Mouse (Mus musculus) lung, adult 18-20 months (tissue): ENCODE measurements around the gene Lclat1.

Source experiments
- DNase-seq, 2 experiments: peaks; one replicate each; pipeline ENCODE4 v3.0.0; 2022; ENCODE audit warnings: mixed read lengths in 2 of 2

Gene Lclat1

GRCm38 (mm10) chr17:73107158-73108157, at the start of gene Lclat1:
TSS of gene Lclat1 (plus strand) at chr17:73107985.
- peak; percentile 96 to 97 for DNase-seq

- DNase-seq, result no peak
Observed at GRCm38 (mm10) chr17:73058319-73058718, 49.5 kb upstream of the Lclat1 start.

- no peak for DNase-seq
Observed at GRCm38 (mm10) chr17:73060224-73060896, 47.4 kb upstream of the Lclat1 start.

GRCm38 (mm10) chr17:73060897-73061252, 46.9 kb upstream of the Lclat1 start:
- DNase-seq, result no peak

- DNase-seq, result no peak
Observed at GRCm38 (mm10) chr17:73062701-73063100, 45.1 kb upstream of the Lclat1 start.

GRCm38 (mm10) chr17:73063299-73063698, 44.5 kb upstream of the Lclat1 start:
- no peak for DNase-seq

GRCm38 (mm10) chr17:73063781-73064180, 44.0 kb upstream of the Lclat1 start:
- no peak for DNase-seq

GRCm38 (mm10) chr17:73066387-73067169, 41.2 kb upstream of the Lclat1 start:
- DNase-seq, result no peak

GRCm38 (mm10) chr17:73067423-73067822, 40.4 kb upstream of the Lclat1 start:
- peak; percentile 27 to 41 for DNase-seq

GRCm38 (mm10) chr17:73068321-73068992, 39.3 kb upstream of the Lclat1 start:
- no peak for DNase-seq

- DNase-seq, result no peak
Observed at GRCm38 (mm10) chr17:73070466-73070865, 37.3 kb upstream of the Lclat1 start.

- DNase-seq, result peak in 1 of 2 experiments; percentile 26
Observed at GRCm38 (mm10) chr17:73071725-73072263, 36.0 kb upstream of the Lclat1 start.

- DNase-seq, result peak; percentile 69 to 73
Observed at GRCm38 (mm10) chr17:73072286-73072685, 35.5 kb upstream of the Lclat1 start.

- DNase-seq, result no peak
Observed at GRCm38 (mm10) chr17:73074631-73075030, 33.2 kb upstream of the Lclat1 start.

GRCm38 (mm10) chr17:73075238-73075890, 32.4 kb upstream of the Lclat1 start:
- no peak for DNase-seq

GRCm38 (mm10) chr17:73077638-73078037, 30.1 kb upstream of the Lclat1 start:
- no peak for DNase-seq

- DNase-seq, result no peak
Observed at GRCm38 (mm10) chr17:73081360-73082133, 26.2 kb upstream of the Lclat1 start.

GRCm38 (mm10) chr17:73082506-73083196, 25.1 kb upstream of the Lclat1 start:
- DNase-seq, result no peak

- no peak for DNase-seq
Observed at GRCm38 (mm10) chr17:73087045-73087910, 20.5 kb upstream of the Lclat1 start.
